Mouse (Mus musculus) bone marrow, adult 2 months (tissue): ENCODE data around the gene Casp1.

Experiments used
- CTCF ChIP-seq: fragments of 200-500 bp; IDR thresholded peaks from 2 replicates; pipeline ENCODE4 v1.5.1; 2011; ENCODE audit warnings: low read length, control low read depth; ENCODE audit not compliant: control insufficient read depth, insufficient read depth
- POLR2A ChIP-seq: fragments of 200-500 bp; IDR thresholded peaks from 2 replicates; pipeline ENCODE4 v1.6.1; 2011; ENCODE audit warnings: low read depth, mild to moderate bottlenecking, control low read depth, low read length, borderline replicate concordance; ENCODE audit not compliant: control insufficient read depth

DNA sequence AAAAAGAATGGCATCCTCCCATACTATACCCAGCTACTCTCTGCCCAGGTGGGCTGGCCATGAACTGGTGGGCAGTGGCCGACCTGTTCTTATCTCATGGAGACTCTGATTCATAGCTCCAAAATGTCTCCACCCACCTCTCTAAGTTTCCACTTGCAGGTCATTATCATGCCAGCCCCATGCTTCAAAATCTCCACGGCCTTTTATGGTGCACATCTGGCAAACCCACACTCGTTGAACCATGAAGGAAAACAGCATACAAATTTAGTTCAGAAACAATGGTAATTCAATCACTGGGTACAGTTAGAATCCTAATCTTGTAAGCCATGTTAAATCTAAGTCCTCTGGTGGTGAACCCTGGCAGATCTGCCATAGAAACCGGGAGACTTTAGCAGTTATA lies 13.1 kb downstream of the Casp1 start:
- TF ChIP-seq CTCF (no peak), POLR2A (no peak)
